ENCODE assay signal across 8 mouse cellular contexts in the genomic region with DNA sequence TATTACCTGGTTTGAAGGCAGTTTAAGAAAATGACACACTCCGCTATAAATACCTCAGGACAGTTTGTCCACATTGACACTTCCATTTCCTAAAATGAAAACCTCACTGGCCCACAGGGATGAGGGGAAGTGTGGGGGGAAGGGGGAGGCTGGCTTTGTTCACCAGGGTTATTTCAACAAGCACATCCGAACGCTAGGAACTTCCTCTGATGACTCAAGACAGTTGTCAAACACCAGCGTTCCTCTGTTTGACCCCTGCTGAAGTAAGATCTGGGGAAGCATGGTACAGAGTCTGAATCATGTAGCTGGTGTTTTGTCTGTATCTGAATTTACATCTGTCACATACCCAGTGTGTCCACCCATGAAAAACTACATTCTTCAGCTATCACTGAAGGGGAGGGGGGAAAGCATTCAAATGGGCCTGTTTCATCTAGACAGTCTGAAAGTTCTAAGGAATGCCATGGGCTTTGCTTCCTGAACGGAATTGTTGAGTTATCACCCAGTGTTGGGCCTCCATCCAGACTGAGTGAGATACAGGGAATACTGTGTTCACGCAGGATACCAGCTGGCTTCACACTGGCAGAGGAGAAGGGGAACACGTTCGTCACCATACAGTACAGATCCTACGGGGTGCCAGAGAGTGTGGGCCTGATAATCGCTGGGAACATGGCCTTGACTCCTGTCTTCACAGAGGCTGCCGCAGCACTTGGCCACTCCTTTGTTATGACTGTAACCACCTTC. TPM values are rescaled to one million over a fixed set of nuclear protein-coding genes. Genes with fewer than 3 reads are reported as not detected.
A peak's percentile ranks its signal among the peaks of the same experiment; 100 is the strongest.
DNase-seq lines count a peak whose midpoint lies in the region; ATAC-seq and TF ChIP-seq lines count a peak whose summit lies in the region.

No protein-coding gene starts in this region.

- no peaks in the 10 kb centered on the region for H3K27me3 ChIP-seq in forebrain, embryonic 13.5 days
- H3K27me3 ChIP-seq in forebrain, embryonic 12.5 days: no peaks in the 10 kb centered on the region
- H3K27me3 ChIP-seq in liver, embryonic 16.5 days (ENCODE audit: control insufficient read depth, insufficient read depth, low read depth, low read length): no peaks in the 10 kb centered on the region
- H3K27me3 ChIP-seq in stomach, postnatal 0 days (ENCODE audit: control insufficient read depth, insufficient read depth, low read length): no peaks in the 10 kb centered on the region

- H3K27ac ChIP-seq in forebrain, embryonic 13.5 days: no peak overlapping the region
- H3K27ac ChIP-seq in forebrain, embryonic 12.5 days: no peak overlapping the region
- peak overlapping the region; percentile 28; the same call in 1 of the 2 replicates for H3K27ac ChIP-seq in brown adipose tissue, adult 24 weeks (replicated peaks; ENCODE audit: low read depth, low read length)
- H3K27ac ChIP-seq in liver, embryonic 16.5 days (ENCODE audit: low read length): peak overlapping the region; percentile 57
- H3K27ac ChIP-seq in stomach, postnatal 0 days (replicated peaks): 0 out of 2 replicates have a peak overlapping the region, but pooled peaks have one; percentile 24

- WGBS in forebrain, embryonic 13.5 days: 86% methylated on average over 11 of the region's 11 CpGs
- WGBS in forebrain, embryonic 12.5 days: 82% methylated on average over 11 of the region's 11 CpGs
- 32% methylated on average over 11 of the region's 11 CpGs for WGBS in liver, embryonic 16.5 days (ENCODE audit: insufficient replicate concordance)
- 40% methylated on average over 11 of the region's 11 CpGs for WGBS in stomach, postnatal 0 days

- no peak overlapping the region for H3K9ac ChIP-seq in forebrain, embryonic 13.5 days
- H3K9ac ChIP-seq in forebrain, embryonic 12.5 days: no peak overlapping the region
- H3K9ac ChIP-seq in liver, embryonic 16.5 days (ENCODE audit: low read depth, low read length): no peak overlapping the region
- no peak overlapping the region for H3K9ac ChIP-seq in stomach, postnatal 0 days (ENCODE audit: low read length)

- no peak for TF ChIP-seq CTCF in stomach, postnatal 0 days (IDR thresholded peaks at IDR 0.05; ENCODE audit: low read depth)

- H3K4me2 ChIP-seq in forebrain, embryonic 13.5 days: no peak overlapping the region
- H3K4me2 ChIP-seq in forebrain, embryonic 12.5 days: no peak overlapping the region
- H3K4me2 ChIP-seq in liver, embryonic 16.5 days (ENCODE audit: low read depth, low read length): no peak overlapping the region; the same call in 1 of the 2 replicates
- no peak overlapping the region for H3K4me2 ChIP-seq in stomach, postnatal 0 days (replicated peaks; ENCODE audit: low read depth)

- ATAC-seq in forebrain, embryonic 13.5 days: 0 out of 2 replicates have a peak, but pooled peaks have one; percentile 21
- no peak for ATAC-seq in forebrain, embryonic 12.5 days (ENCODE audit: low FRiP score)
- ATAC-seq in hematopoietic stem cell, adult 5-6 weeks (replicated peaks in 1 of 2; ENCODE audit: insufficient read depth in 1 of 2, low FRiP score in 2 of 2, low TSS enrichment in 1 of 2, low read depth in 1 of 2, poor library complexity in 2 of 2, severe bottlenecking in 2 of 2): peak; percentile 40 to 63; a peak in 3 of 4 replicates
- peak; percentile 56 for ATAC-seq in liver, embryonic 16.5 days (ENCODE audit: low read depth)
- peak; percentile 26; the same call in 1 of the 2 replicates for ATAC-seq in stomach, postnatal 0 days (ENCODE audit: low FRiP score, low TSS enrichment)

- no peak overlapping the region for H3K4me3 ChIP-seq in forebrain, embryonic 13.5 days
- no peak overlapping the region for H3K4me3 ChIP-seq in forebrain, embryonic 12.5 days (replicated peaks)
- H3K4me3 ChIP-seq in brown adipose tissue, adult 24 weeks (ENCODE audit: insufficient read depth, low read depth, low read length): no peak overlapping the region
- H3K4me3 ChIP-seq in liver, embryonic 16.5 days (ENCODE audit: low read depth, low read length): no peak overlapping the region
- no peak overlapping the region for H3K4me3 ChIP-seq in stomach, postnatal 0 days (ENCODE audit: low read depth, low read length)

- H3K9me3 ChIP-seq in forebrain, embryonic 13.5 days (replicated peaks): no peaks in the 10 kb centered on the region
- no peaks in the 10 kb centered on the region for H3K9me3 ChIP-seq in forebrain, embryonic 12.5 days
- no peaks in the 10 kb centered on the region for H3K9me3 ChIP-seq in liver, embryonic 16.5 days (replicated peaks; ENCODE audit: control insufficient read depth, low read length)
- H3K9me3 ChIP-seq in stomach, postnatal 0 days (ENCODE audit: control insufficient read depth, low read length): no peaks in the 10 kb centered on the region

- no peak for TF ChIP-seq EP300 in stomach, postnatal 0 days (optimal IDR thresholded peaks at IDR 0.05)

- 0 out of 2 replicates have a peak, but pooled peaks cover 3% of the 10 kb centered on the region for H3K4me1 ChIP-seq in forebrain, embryonic 13.5 days
- peaks cover 3% of the 10 kb centered on the region; the same call in 1 of the 2 replicates for H3K4me1 ChIP-seq in forebrain, embryonic 12.5 days
- peaks cover 15% of the 10 kb centered on the region for H3K4me1 ChIP-seq in brown adipose tissue, adult 24 weeks (ENCODE audit: control insufficient read depth, insufficient read depth, insufficient read length, low read length)
- H3K4me1 ChIP-seq in liver, embryonic 16.5 days (ENCODE audit: control insufficient read depth, low read depth, low read length): peaks cover 34% of the 10 kb centered on the region
- peaks cover 4% of the 10 kb centered on the region; the same call in 1 of the 2 replicates for H3K4me1 ChIP-seq in stomach, postnatal 0 days (replicated peaks; ENCODE audit: control insufficient read depth, insufficient read depth)

- DNase-seq in 3T3-L1 (ENCODE audit: low read depth, low spot score): peak; percentile 78
- no peak for DNase-seq in stomach, postnatal 0 days (ENCODE audit: low spot score)
- DNase-seq in retina, postnatal 1 day: no peak

- no peaks in the 10 kb centered on the region for H3K36me3 ChIP-seq in forebrain, embryonic 13.5 days (ENCODE audit: poor library complexity, severe bottlenecking)
- H3K36me3 ChIP-seq in forebrain, embryonic 12.5 days (replicated peaks): no peaks in the 10 kb centered on the region
- H3K36me3 ChIP-seq in liver, embryonic 16.5 days (ENCODE audit: control insufficient read depth, insufficient read depth): no peaks in the 10 kb centered on the region
- H3K36me3 ChIP-seq in stomach, postnatal 0 days (ENCODE audit: control insufficient read depth, insufficient read depth, low read length): no peaks in the 10 kb centered on the region

RNA-seq across cellular contexts. Expression of gene Fam133b, which starts 40.9 kb away (rescaled TPM):
- polyA plus RNA-seq in forebrain, embryonic 13.5 days (2015; fragmentation: Nextera tagmentation; extraction: Ambion mirVana): 39.0 and 40.6 TPM in 2 replicates
- polyA plus RNA-seq in forebrain, embryonic 12.5 days (2016; fragmentation: Nextera tagmentation; extraction: Ambion mirVana): 44.1 and 44.6 TPM in 2 replicates
- polyA plus RNA-seq in brown adipose tissue, adult 24 weeks (2012; ENCODE audit: insufficient read depth, insufficient read length, missing spikeins): 9.1 and 16.1 TPM in 2 replicates
- 134 and 149 TPM in 2 replicates for total RNA-seq in hematopoietic stem cell, adult 5-6 weeks (2017)
- polyA plus RNA-seq in liver, embryonic 16.5 days (2015; fragmentation: Nextera tagmentation; extraction: Ambion mirVana): 8.6 and 9.1 TPM in 2 replicates
- 14.7 and 16.4 TPM in 2 replicates for polyA plus RNA-seq in stomach, postnatal 0 days (2015; fragmentation: Nextera tagmentation; extraction: Ambion mirVana)

Comparison
In these comparisons a context has a peak if more than half of its experiments do, and no peak if none do; other contexts are left out.
1. H3K27ac ChIP-seq: peak in brown adipose tissue, adult 24 weeks (single experiment), liver, embryonic 16.5 days (single experiment) and stomach, postnatal 0 days (single experiment); none in forebrain, embryonic 13.5 days (single experiment) and forebrain, embryonic 12.5 days (single experiment).